Mouse (Mus musculus): ENCODE data around the gene Bcl2l10. TPM values are rescaled to one million over a fixed set of nuclear protein-coding genes. Genes with fewer than 3 reads are reported as not detected.

Bcl2l10 gene
- not detected for total RNA-seq (2021)

DNA sequence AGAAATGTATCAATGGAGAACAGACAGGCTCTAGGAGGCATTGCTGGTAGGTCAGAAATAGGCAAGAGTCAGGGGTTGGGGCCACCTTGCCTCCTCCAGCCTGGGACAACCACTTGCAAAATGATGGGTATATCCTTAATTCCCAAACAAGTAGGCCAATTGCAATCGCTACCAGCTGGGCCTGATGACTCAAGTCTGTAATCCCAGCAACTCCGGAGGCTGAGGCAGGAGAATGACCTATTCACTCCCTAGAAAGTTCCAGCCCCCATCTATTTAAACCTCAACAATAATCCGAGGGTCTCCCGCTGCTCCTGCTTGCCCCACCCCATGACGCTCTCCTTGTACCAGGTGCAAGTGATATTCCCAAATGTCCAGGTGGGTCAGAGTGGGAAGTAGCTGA is at the start of gene Bcl2l10:
Bcl2l10 (plus strand) TSS at position 301 of the 400 bp plus-strand sequence.
- intact Hi-C loops (cut with DNase I) = no loop called here
- no peak for DNase-seq

- intact Hi-C loops (cut with DNase I) = no loop called here
- DNase-seq = peak in 1 of 2 experiments; percentile 16
Measured at GRCm38 (mm10) chr9:75299342-75299741, 48.2 kb upstream of the Bcl2l10 start.

- intact Hi-C loops (cut with DNase I) = no loop called here
- no peak for DNase-seq
Measured at GRCm38 (mm10) chr9:75303033-75303432, 44.5 kb upstream of the Bcl2l10 start.

GRCm38 (mm10) chr9:75303701-75304261 is 43.8 kb upstream of the Bcl2l10 start:
- no peak for DNase-seq
- intact Hi-C loops (cut with DNase I) = no loop called here

DNA sequence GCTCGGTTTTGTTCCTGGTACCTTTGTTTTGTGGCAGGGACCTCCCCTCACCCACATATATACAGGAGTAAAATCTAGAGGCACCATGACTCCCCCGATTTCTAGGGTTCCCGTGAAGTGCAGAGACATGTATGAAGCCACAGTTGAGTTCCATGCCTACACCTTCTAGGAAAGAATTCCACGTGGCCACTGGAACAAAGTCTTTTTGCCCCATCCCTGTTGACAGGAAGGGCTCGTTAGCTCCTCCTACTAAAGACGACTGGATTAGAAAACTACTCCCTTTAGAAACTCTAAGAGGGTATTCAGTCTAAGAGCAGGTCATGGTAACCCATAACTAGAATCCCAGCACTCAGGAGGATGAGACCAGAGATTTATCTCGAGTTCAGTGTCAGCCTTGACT is 43.3 kb upstream of the Bcl2l10 start:
- DNase-seq = no peak
- intact Hi-C loops (cut with DNase I) = no loop called here

DNA sequence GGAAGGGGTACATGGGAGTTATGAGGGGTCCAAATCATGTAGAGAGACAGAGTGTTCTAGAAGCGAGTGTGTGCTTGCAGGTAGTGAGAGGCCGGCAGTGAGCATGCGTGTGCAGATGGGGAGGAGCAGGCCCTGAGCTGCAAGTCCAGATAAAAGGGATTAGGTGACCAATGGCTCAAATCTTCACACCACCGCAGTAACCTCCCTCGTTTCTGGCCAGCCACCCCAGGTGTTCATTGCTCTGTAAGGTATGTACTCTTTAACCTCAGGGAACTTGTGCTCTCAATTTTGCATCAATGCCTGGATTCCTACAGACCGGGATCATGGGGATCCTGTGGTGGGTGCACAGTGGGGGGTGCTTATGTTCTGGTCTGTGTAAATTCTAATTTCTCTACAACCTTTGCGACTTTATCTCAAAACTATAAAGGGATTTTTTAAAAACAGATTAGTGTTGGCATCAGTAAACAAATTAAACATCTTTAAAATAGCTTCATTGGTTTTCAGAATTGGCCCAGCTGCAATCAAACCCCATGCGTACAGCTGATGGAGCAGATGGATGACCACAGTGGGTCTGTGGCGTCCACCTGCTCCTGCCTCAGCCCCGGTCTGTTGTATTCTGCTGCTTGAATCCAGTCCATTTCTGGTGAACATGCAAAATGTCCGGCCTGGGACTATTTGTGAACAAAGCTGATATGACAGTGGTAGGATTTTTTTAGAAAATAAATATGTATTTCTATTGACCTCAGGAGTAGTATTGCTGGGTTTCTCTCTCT is 41.2 kb upstream of the Bcl2l10 start, which contains the start of gene Gnb5:
Gnb5 (plus strand) TSS at position 163 of the 773 bp plus-strand sequence.
- DNase-seq = no peak
- intact Hi-C loops (cut with DNase I) = no loop called here

- no peak for DNase-seq
- intact Hi-C loops (cut with DNase I) = no loop called here
Measured at GRCm38 (mm10) chr9:75307015-75307414, 40.5 kb upstream of the Bcl2l10 start.

DNA sequence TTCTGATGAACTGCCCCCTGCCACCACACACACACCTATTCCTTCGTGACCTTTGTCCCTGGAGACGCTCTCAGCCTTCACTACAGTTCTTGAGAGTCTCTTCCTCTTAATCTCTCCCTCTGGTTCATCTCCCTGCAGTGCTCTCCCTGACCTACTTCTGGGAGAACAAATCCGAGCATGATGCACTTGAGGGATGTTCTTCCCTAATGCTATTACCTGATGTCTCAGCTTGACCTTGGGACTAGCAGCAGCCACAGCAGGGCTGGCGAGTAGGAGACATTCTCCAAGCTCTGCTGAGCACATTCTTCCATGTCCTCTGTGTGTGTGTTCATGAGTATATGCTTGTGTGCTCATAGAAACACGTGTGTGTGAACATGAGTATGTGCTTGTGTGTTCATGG is 38.9 kb upstream of the Bcl2l10 start:
- no peak for DNase-seq
- intact Hi-C loops (cut with DNase I) = no loop called here

DNA sequence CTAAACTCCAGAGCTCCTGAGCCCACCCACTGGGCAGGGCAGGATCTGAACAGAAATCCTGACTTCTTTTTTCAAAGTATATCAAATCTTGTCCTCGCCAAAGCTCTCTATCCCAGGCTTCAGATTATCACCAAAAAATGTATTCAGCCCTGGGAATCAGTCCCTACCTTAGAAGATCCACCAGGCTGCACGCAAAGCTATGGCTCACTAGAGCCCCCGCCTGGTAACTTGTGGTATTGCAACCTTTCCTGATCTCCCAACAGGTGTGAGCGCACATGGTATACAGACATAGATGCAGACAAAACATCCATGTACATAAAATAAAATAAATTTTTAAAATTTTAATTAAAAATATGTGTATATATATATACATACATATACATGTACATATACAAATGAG is 35.5 kb upstream of the Bcl2l10 start:
- intact Hi-C loops (cut with DNase I) = loop anchor here (2.0 kb wide), 1 partner anchor 29 kb away; no protein-coding TSS in a partner anchor
- DNase-seq = peak; percentile 71 to 85

- intact Hi-C loops (cut with DNase I) = loop anchor here (2.0 kb wide), 1 partner anchor 30 kb away; no protein-coding TSS in a partner anchor
Measured at GRCm38 (mm10) chr9:75313138-75313831, 34.3 kb upstream of the Bcl2l10 start.

DNA sequence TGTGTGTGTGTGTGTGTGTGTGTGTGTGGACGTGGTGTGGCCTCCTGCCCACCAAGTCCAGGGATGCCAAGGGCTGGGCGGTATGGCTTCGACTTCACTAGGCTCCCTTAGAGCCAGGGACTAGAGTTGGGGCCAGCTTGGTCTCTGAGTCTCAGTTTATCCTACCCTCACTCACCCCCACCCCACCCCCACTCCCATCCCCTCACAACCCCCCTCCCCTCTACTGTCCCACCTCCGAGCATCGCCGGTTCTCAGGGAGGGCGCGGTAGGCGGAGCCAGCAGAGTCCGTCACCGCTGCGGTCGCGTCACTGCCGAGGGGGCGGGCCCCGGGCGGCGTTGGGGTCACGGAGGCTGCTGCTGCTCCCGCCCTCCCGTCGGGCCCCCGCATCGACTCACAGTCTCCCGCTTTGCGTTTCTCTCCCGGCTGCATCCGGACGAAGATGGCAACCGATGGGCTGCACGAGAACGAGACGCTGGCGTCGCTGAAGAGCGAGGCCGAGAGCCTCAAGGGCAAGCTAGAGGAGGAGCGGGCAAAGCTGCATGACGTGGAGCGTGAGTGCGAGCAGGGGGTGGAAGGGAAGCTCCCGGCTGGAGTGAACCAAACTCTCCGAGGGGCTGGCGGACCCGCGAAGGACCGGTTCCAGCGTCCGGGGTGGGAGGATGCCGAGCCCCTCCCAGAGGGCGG is 33.6 kb upstream of the Bcl2l10 start:
- intact Hi-C loops (cut with DNase I) = loop anchor here (2.0 kb wide), 1 partner anchor 31 kb away; no protein-coding TSS in a partner anchor

More at GRCm38 (mm10) chr9:75313138-75313831, 34.3 kb upstream of the Bcl2l10 start:
- no peak for DNase-seq

DNA sequence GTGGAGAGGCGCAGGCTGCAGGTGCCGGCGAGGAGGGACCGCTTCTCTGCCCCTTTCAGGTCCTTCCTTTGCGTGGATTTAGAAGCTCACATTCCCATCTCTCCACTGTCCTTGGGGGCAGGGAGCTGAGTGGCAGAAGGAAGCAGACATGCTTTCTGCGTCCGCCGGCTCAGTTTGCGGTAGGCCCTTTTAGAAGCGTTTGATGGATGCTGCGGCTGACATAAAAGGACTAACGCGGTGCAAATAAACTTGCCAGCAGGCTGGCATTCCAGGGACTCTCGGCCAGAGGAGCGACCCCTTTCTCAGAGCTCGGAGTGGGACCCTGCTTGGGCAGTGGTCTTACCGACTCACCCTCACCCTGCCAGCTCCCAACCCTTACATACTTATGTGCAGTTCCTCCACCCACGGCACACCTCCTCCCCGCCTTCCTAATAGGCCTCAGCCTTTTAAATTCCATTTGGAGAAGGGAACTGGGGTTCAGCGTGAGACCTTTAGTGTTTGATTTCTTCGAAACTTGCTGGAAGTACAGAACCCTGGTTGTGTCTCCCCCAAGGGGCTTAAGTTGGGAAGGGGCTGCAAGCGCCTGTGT is 32.9 kb upstream of the Bcl2l10 start:
- peak in 1 of 2 experiments; percentile 28 for DNase-seq
- intact Hi-C loops (cut with DNase I) = no loop called here

More for the DNA sequence above, 33.6 kb upstream of the Bcl2l10 start:
- peak; percentile 86 to 89 for DNase-seq

- peak in 1 of 2 experiments; percentile 4 for DNase-seq
- intact Hi-C loops (cut with DNase I) = no loop called here
Measured at GRCm38 (mm10) chr9:75315238-75315637, 32.3 kb upstream of the Bcl2l10 start.

DNA sequence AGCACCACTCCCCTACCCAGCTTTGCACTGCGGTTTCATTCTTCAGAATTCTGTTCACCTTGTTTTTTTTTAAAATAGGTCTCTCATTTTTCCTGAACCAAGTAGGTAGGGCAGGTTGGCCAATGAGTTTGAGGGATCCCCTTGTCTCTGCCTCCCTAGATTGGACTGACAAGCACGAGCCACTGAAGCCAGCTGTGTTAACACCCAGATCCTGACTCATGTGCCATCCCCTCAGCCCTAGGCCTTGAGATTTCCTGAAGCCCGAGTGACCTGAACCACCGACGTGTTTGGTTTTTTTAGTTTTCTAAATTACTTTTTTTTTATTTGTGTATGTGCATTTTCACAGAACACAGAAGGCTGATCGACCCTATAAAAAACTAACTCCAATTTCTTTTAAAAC is 30.8 kb upstream of the Bcl2l10 start:
- DNase-seq = no peak
- intact Hi-C loops (cut with DNase I) = no loop called here

GRCm38 (mm10) chr9:75318196-75318595 is 29.4 kb upstream of the Bcl2l10 start:
- no peak for DNase-seq
- intact Hi-C loops (cut with DNase I) = no loop called here

- peak in 1 of 2 experiments; percentile 5 for DNase-seq
- intact Hi-C loops (cut with DNase I) = no loop called here
Measured at GRCm38 (mm10) chr9:75319365-75319764, 28.2 kb upstream of the Bcl2l10 start.

GRCm38 (mm10) chr9:75322099-75322885 is 25.3 kb upstream of the Bcl2l10 start:
- no peak for DNase-seq
- intact Hi-C loops (cut with DNase I) = no loop called here

- no peak for DNase-seq
- intact Hi-C loops (cut with DNase I) = no loop called here
Measured at GRCm38 (mm10) chr9:75328047-75328446, 19.5 kb upstream of the Bcl2l10 start.

DNA sequence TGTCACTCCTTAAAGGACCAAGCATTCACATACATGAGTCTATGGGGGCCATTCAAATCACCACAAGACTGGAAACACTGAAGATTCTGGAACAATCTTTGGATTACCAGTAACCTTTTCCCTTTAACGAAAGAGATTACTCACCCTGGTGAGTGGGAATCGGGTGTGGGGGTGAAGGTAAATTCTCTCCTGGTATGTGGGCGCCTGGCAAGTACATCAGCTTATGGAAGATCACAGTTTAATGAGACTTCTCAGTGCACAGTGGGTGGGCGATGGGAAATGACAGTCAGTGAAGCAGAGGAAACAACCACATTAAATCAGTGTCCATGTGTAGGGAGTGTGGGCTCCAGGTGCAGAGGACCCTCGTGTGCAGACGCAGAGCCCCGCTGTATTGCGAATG is 16.7 kb upstream of the Bcl2l10 start:
- intact Hi-C loops (cut with DNase I) = no loop called here
- no peak for DNase-seq

GRCm38 (mm10) chr9:75334440-75334839 is 13.1 kb upstream of the Bcl2l10 start:
- intact Hi-C loops (cut with DNase I) = no loop called here
- no peak for DNase-seq

Measured in heart, postnatal 10 days (tissue).